Mouse (Mus musculus) MEL (cell line): Measurements from ENCODE around the gene D5Ertd579e. TPM values are rescaled to one million over a fixed set of nuclear protein-coding genes. Genes with fewer than 3 reads are reported as not detected.

ENCODE experiments used
- DNase-seq: peaks from one replicate; pipeline ENCODE4 v3.0.0; 2011; ENCODE audit warnings: low read depth, low spot score
- H3K27ac ChIP-seq: 2 replicates; pipeline ENCODE4 v1.5.1; 2012; ENCODE audit warnings: low read depth, mild to moderate bottlenecking, control low read depth, low read length, moderate library complexity; ENCODE audit not compliant: control insufficient read depth
- H3K27me3 ChIP-seq, 2 experiments: fragments of 150-350 bp in 1 of 2; sonication (generic) in 1 of 2; 2 replicates each; pipeline ENCODE4 v1.6.1; 2012; ENCODE audit warnings: low read length in 2 of 2, mild to moderate bottlenecking in 2 of 2, improper control_type of control experiment in 1 of 2, moderate library complexity in 1 of 2; ENCODE audit not compliant: insufficient read depth in 2 of 2, control insufficient read depth in 1 of 2
- H3K36me3 ChIP-seq, 2 experiments: 2 replicates each; pipeline ENCODE4 v1.6.1; 2012 to 2014; ENCODE audit warnings: low read length in 2 of 2, improper control_type of control experiment in 1 of 2, inconsistent platforms in 1 of 2, mild to moderate bottlenecking in 1 of 2; ENCODE audit not compliant: insufficient read depth in 2 of 2, control insufficient read depth in 1 of 2
- H3K4me1 ChIP-seq, 2 experiments: fragments of 150-350 bp in 1 of 2; sonication (generic) in 1 of 2; 2 replicates each; pipeline ENCODE4 v1.6.1; 2012; ENCODE audit warnings: low read length in 2 of 2, improper control_type of control experiment in 1 of 2, mild to moderate bottlenecking in 1 of 2; ENCODE audit not compliant: insufficient read depth in 2 of 2, control insufficient read depth in 1 of 2
- H3K4me3 ChIP-seq, 2 experiments: fragments of 150-350 bp in 1 of 2; sonication (generic) in 1 of 2; 2 replicates each; pipeline ENCODE4 v1.5.1; 2012; ENCODE audit warnings: low read depth in 2 of 2, low read length in 2 of 2, mild to moderate bottlenecking in 2 of 2, moderate library complexity in 2 of 2, control low read depth in 1 of 2, improper control_type of control experiment in 1 of 2; ENCODE audit not compliant: control insufficient read depth in 1 of 2, insufficient read depth in 1 of 2
- H3K79me2 ChIP-seq: 2 replicates; pipeline ENCODE4 v1.6.1; 2012; ENCODE audit warnings: mild to moderate bottlenecking, low read length, moderate library complexity; ENCODE audit not compliant: control insufficient read depth, poor library complexity, insufficient read depth
- H3K9ac ChIP-seq: 2 replicates; pipeline ENCODE4 v1.6.1; 2012; ENCODE audit warnings: low read depth, mild to moderate bottlenecking, control low read depth, low read length, moderate library complexity; ENCODE audit not compliant: control insufficient read depth, poor library complexity, severe bottlenecking
- H3K9me3 ChIP-seq: fragments of 150-350 bp; sonication (generic); replicated peaks from 2 replicates; pipeline ENCODE4 v1.6.1; 2012; ENCODE audit warnings: mild to moderate bottlenecking, low read length, improper control_type of control experiment, moderate library complexity; ENCODE audit not compliant: insufficient read depth
- CHD1 ChIP-seq: IDR thresholded peaks from 2 replicates; pipeline ENCODE4 v1.6.1; 2012; ENCODE audit warnings: low read depth, mild to moderate bottlenecking, inconsistent platforms, low read length, improper control_type of control experiment
- E2F4 ChIP-seq: IDR thresholded peaks from 2 replicates; pipeline ENCODE4 v1.6.1; 2011; ENCODE audit warnings: low read depth, low read length, improper control_type of control experiment, borderline replicate concordance
- ELF1 ChIP-seq: IDR thresholded peaks from 2 replicates; pipeline ENCODE4 v1.6.1; 2014; ENCODE audit warnings: low read depth, mild to moderate bottlenecking, inconsistent platforms, low read length, improper control_type of control experiment, moderate library complexity
- EP300 ChIP-seq, 2 experiments: IDR thresholded peaks; 2 replicates each; pipeline ENCODE4 v1.6.1; 2011; ENCODE audit warnings: improper control_type of control experiment in 2 of 2, low read length in 2 of 2, low read depth in 1 of 2, mild to moderate bottlenecking in 1 of 2
- ETS1 ChIP-seq: IDR thresholded peaks from 2 replicates; pipeline ENCODE4 v1.6.1; 2012; ENCODE audit warnings: low read depth, mild to moderate bottlenecking, inconsistent platforms, low read length, improper control_type of control experiment, moderate library complexity
- GATA1 ChIP-seq: IDR thresholded peaks from 2 replicates; pipeline ENCODE4 v1.6.1; 2011; ENCODE audit warnings: low read depth, low read length, improper control_type of control experiment
- JUND ChIP-seq: IDR thresholded peaks from 2 replicates; pipeline ENCODE4 v1.6.1; 2011; ENCODE audit warnings: low read depth, mild to moderate bottlenecking, improper control_type of control experiment, low read length
- KAT2A ChIP-seq: conservative IDR thresholded peaks from 2 replicates; pipeline ENCODE4 v1.6.1; 2012; ENCODE audit warnings: low read depth, low read length, improper control_type of control experiment, inconsistent platforms
- MAX ChIP-seq: IDR thresholded peaks from 2 replicates; pipeline ENCODE4 v1.6.1; 2011; ENCODE audit warnings: low read length, improper control_type of control experiment
- MYB ChIP-seq: IDR thresholded peaks from 2 replicates; pipeline ENCODE4 v1.6.1; 2011; ENCODE audit warnings: mild to moderate bottlenecking, low read depth, low read length, improper control_type of control experiment
- MYC ChIP-seq: IDR thresholded peaks from 2 replicates; pipeline ENCODE4 v1.6.1; 2011; ENCODE audit warnings: low read depth, mild to moderate bottlenecking, low read length, improper control_type of control experiment, moderate library complexity
- NELFE ChIP-seq: IDR thresholded peaks from 2 replicates; pipeline ENCODE4 v1.6.1; 2011; ENCODE audit warnings: low read depth, low read length, improper control_type of control experiment
- POLR2A ChIP-seq, 2 experiments: IDR thresholded peaks; 2 replicates each; pipeline ENCODE4 v1.6.1; 2011 to 2012; ENCODE audit warnings: low read length in 2 of 2, mild to moderate bottlenecking in 2 of 2, control low read depth in 1 of 2, improper control_type of control experiment in 1 of 2, low read depth in 1 of 2, moderate library complexity in 1 of 2; ENCODE audit not compliant: control insufficient read depth in 1 of 2, insufficient read depth in 1 of 2, poor library complexity in 1 of 2
- POLR2AphosphoS2 ChIP-seq: IDR thresholded peaks from 2 replicates; pipeline ENCODE4 v1.6.1; 2011; ENCODE audit warnings: low read length, improper control_type of control experiment
- RAD21 ChIP-seq: IDR thresholded peaks from 2 replicates; pipeline ENCODE4 v1.6.1; 2011; ENCODE audit warnings: mild to moderate bottlenecking, low read depth, low read length, improper control_type of control experiment
- SMC3 ChIP-seq: IDR thresholded peaks from 2 replicates; pipeline ENCODE4 v1.6.1; 2011; ENCODE audit warnings: low read depth, low read length, improper control_type of control experiment
- TAL1 ChIP-seq: IDR thresholded peaks from 2 replicates; pipeline ENCODE4 v1.6.1; 2012; ENCODE audit warnings: mild to moderate bottlenecking, inconsistent platforms, low read length, moderate library complexity, mixed read lengths
- USF1 ChIP-seq: IDR thresholded peaks from 2 replicates; pipeline ENCODE4 v1.6.1; 2014; ENCODE audit warnings: low read depth, mild to moderate bottlenecking, inconsistent platforms, low read length, improper control_type of control experiment, moderate library complexity
- USF2 ChIP-seq, 2 experiments: IDR thresholded peaks; 2 replicates each; pipeline ENCODE4 v1.6.1; 2011 to 2012; ENCODE audit warnings: improper control_type of control experiment in 2 of 2, low read length in 2 of 2, borderline replicate concordance in 1 of 2, inconsistent platforms in 1 of 2, low read depth in 1 of 2, mild to moderate bottlenecking in 1 of 2; ENCODE audit not compliant: insufficient read depth in 1 of 2
- ZC3H11A ChIP-seq: IDR thresholded peaks from 2 replicates; pipeline ENCODE4 v1.6.1; 2012; ENCODE audit warnings: low read depth, mild to moderate bottlenecking, inconsistent platforms, low read length, improper control_type of control experiment
- polyA plus RNA-seq, 2 experiments: library from polyadenylated mRNA; stranded (reverse) in 1 of 2; unstranded in 1 of 2; fragments of >175 nt in 1 of 2; fragments of >200 nt in 1 of 2; gene quantifications; 2 replicates each; pipeline versions ENCODE4 v1.2.1 to v1.2.4; 2012; ENCODE audit warnings: low replicate concordance in 2 of 2, low read depth in 1 of 2; ENCODE audit not compliant: insufficient read length in 2 of 2, insufficient read depth in 1 of 2, missing spikeins in 1 of 2
- total RNA-seq: library from RNA; depleted of rRNA; stranded (reverse); fragments of 300-350 nt; gene quantifications from 2 replicates; pipeline ENCODE4 v1.2.3, GENCODE M21; 2012

D5Ertd579e gene
- total and polyA plus RNA-seq, 3 experiments: 15.9 to 31.1 TPM; not detected in 1

GRCm38 (mm10) chr5:36576457-36576856, 119.4 kb downstream of the D5Ertd579e start:
- Histone ChIP-seq H3K9me3 (no peaks in the 10 kb centered on the region), H3K36me3 (peaks cover 0 to 32% of the 10 kb centered on the region in 2 experiments; a peak in 2 of 4 replicates), H3K4me1 (peaks cover 15 to 36% of the 10 kb centered on the region in 2 experiments), H3K9ac (no peak overlapping the region), H3K27me3 (no peaks in the 10 kb centered on the region), H3K4me3 (no peak overlapping the region), H3K79me2 (no peaks in the 10 kb centered on the region), H3K27ac (no peak overlapping the region)
- TF ChIP-seq NELFE (no peak), USF1 (no peak), E2F4 (no peak), POLR2A (IDR thresholded peaks at IDR 0.05; ENCODE audit: control insufficient read depth in 1 of 2, insufficient read depth in 1 of 2, low read depth in 1 of 2, low read length in 2 of 2, poor library complexity in 1 of 2) (no peak), SMC3 (no peak)
- DNase-seq: no peak

DNA sequence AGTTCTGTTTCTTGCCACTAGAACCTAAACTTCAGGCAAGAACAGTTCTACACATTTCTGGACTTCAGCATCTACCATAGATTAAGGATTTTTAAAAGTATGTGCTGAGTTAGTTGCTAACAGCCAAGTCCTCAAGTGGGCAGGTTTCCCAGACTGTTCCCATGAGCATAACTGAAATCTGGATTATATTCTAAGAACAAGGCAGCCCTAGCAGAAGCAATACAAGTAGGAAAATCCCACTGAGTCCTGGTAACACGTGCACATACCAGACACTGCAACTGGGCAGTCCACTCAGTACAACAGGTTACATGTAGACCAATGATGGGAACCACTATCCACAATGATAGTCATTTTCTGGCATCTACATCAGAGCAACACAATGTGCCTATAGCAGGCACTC, 120.1 kb downstream of the D5Ertd579e start:
- Histone ChIP-seq H3K4me3 (no peak overlapping the region), H3K9me3 (no peaks in the 10 kb centered on the region), H3K79me2 (no peaks in the 10 kb centered on the region), H3K4me1 (peaks cover 15 to 29% of the 10 kb centered on the region in 2 experiments), H3K9ac (no peak overlapping the region), H3K27me3 (no peaks in the 10 kb centered on the region), H3K27ac (no peak overlapping the region), H3K36me3 (peaks cover 0 to 31% of the 10 kb centered on the region in 2 experiments; a peak in 2 of 4 replicates)
- DNase-seq: no peak
- TF ChIP-seq TAL1: no peak
- TF ChIP-seq KAT2A: no peak
- TF ChIP-seq MYB: no peak
- no peak for TF ChIP-seq USF1

DNA sequence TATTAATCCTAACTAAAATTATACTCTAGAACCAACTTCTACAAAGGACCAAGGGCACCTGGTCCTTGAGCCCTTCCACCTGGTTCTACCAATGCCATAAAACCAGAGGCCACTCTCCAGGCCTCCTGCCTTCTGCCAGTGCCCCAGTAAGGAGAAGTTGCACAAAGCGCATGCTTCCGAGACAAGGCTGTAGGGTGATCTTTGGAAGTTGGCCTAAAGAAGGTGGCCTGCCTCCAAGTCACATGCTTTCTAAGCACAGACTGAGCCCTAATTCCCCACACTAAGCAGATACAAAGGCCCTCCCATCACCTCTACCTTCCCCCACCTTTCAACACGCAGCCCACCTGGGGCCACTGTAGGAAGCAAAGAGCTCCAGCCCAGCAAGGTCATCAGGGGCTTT, 120.6 kb downstream of the D5Ertd579e start:
- Histone ChIP-seq H3K9ac (no peak overlapping the region), H3K4me1 (peaks cover 15 to 24% of the 10 kb centered on the region in 2 experiments), H3K9me3 (no peaks in the 10 kb centered on the region), H3K27ac (no peak overlapping the region), H3K4me3 (no peak overlapping the region), H3K36me3 (peaks cover 0 to 28% of the 10 kb centered on the region in 2 experiments; a peak in 2 of 4 replicates), H3K27me3 (no peaks in the 10 kb centered on the region), H3K79me2 (no peaks in the 10 kb centered on the region)
- TF ChIP-seq GATA1 (no peak), ETS1 (no peak), MYC (no peak), RAD21 (no peak), CHD1 (no peak), SMC3 (no peak), ZC3H11A (no peak), POLR2AphosphoS2 (no peak), MAX (no peak), E2F4 (no peak), USF2 (IDR thresholded peaks at IDR 0.05; ENCODE audit: borderline replicate concordance in 1 of 2, insufficient read depth in 1 of 2, low read depth in 1 of 2, low read length in 2 of 2) (no peak), EP300 (IDR thresholded peaks at IDR 0.05; ENCODE audit: low read depth in 1 of 2, low read length in 2 of 2) (no peak), ELF1 (no peak), JUND (no peak)
- DNase-seq: no peak
